Mouse (Mus musculus) liver, adult 10 weeks (tissue): ENCODE data around the gene Crtc3. TPM values are rescaled to one million over a fixed set of nuclear protein-coding genes. Genes with fewer than 3 reads are reported as not detected.

ENCODE experiments used
- polyA plus RNA-seq: library from polyadenylated mRNA; stranded (reverse); fragments of 350-450 nt; fragmentation: Illumina TruSeq; extraction: RNeasy Lipid Tissue Mini Kit (QIAGEN cat#74804); gene quantifications from one replicate; pipeline ENCODE4 v1.2.3, GENCODE M21; 2014; ENCODE audit warnings: low read depth, low replicate concordance

Gene Crtc3
- 1.2 TPM for polyA plus RNA-seq

DNA sequence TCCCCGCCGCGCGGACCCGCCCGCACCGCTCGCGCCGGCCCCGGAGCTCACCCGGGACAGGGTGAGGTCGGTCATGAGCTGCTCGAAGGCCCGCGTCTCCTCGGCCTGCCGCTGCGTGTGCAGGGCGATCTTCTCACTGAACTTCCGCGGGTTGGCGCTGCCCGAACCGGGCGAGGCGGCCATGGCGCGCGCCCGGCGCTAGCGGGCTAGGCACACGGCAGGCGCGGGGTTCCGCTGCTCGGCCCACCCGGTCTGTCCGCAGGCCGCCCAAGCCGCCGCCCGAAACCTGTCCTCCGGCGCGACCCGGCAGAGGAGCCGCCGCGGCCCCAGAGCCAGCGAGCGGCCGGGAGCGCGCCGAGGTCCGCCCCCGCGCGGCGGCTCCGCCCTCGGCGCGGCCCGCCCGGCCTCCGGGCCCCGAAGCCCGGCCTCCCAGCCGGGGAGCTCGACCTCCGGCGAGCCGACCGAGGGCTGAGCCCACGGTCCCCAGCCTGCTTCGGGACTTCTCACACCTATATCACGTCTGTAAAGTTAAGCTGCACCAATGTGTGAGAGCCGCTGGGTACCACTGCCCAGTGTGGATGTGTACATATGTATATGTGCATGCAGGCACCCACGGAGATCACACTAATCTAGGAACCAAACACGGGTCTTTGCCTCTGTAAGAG lies at the start of gene Crtc3:
Crtc3 (minus strand) TSS at position 322 of the 665 bp plus-strand sequence.

Other genes with a start within 250 kb of the Crtc3 start
- 3.0 TPM for gene Blm, start 153.8 kb downstream of the Crtc3 start, polyA plus RNA-seq
- gene Iqgap1, start 137.1 kb upstream of the Crtc3 start, polyA plus RNA-seq: 3.0 TPM
- 0.32 TPM for gene Zscan2, start 172.0 kb upstream of the Crtc3 start, polyA plus RNA-seq
- 13.3 TPM for gene Wdr73, start 212.4 kb upstream of the Crtc3 start, polyA plus RNA-seq
- gene Nmb, start 216.2 kb upstream of the Crtc3 start, polyA plus RNA-seq: not detected